ENCODE assay signal across 8 mouse cellular contexts in genomic region chr11:87737175-87737740, GRCm38 (mm10). TPM values are rescaled to one million over a fixed set of nuclear protein-coding genes. Genes with fewer than 3 reads are reported as not detected.
DNase-seq lines count a peak whose midpoint lies in the region; ATAC-seq and TF ChIP-seq lines count a peak whose summit lies in the region.

TSS of gene Supt4a (plus strand) at chr11:87737552.

- DNase-seq in CD4-positive helper T cell, adult 2 months (ENCODE audit: low read depth, low spot score): peak; percentile 99
- DNase-seq in brain, embryonic 14.5 days (ENCODE audit: low read depth): peak; percentile 99
- peak; percentile 96 to 97 for DNase-seq in natural killer cell, adult 2 months (ENCODE audit: low spot score in 2 of 2)

- H3K4me1 ChIP-seq in erythroblast, embryonic 14.5 days (ENCODE audit: control insufficient read depth): peaks cover 72% of the 10 kb centered on the region
- H3K4me1 ChIP-seq in heart, embryonic 11.5 days (ENCODE audit: control insufficient read depth, insufficient read depth, low read length): peaks cover 11% of the 10 kb centered on the region; the same call in 1 of the 2 replicates
- peaks cover 12% of the 10 kb centered on the region; the same call in 1 of the 2 replicates for H3K4me1 ChIP-seq in kidney, embryonic 16.5 days (ENCODE audit: insufficient read depth, low read length)
- peaks cover 62% of the 10 kb centered on the region for H3K4me1 ChIP-seq in liver, embryonic 12.5 days
- H3K4me1 ChIP-seq in stomach, embryonic 15.5 days: peaks cover 8% of the 10 kb centered on the region; the same call in 1 of the 2 replicates

- peak; percentile 88 for ATAC-seq in heart, embryonic 11.5 days (replicated peaks; ENCODE audit: insufficient number of reproducible peaks, low FRiP score, low TSS enrichment)
- peak; percentile 94 for ATAC-seq in kidney, embryonic 16.5 days (ENCODE audit: low FRiP score, low TSS enrichment)
- peak; percentile 88 for ATAC-seq in liver, embryonic 12.5 days
- ATAC-seq in stomach, embryonic 15.5 days (ENCODE audit: insufficient read depth, low FRiP score, low read depth): peak; percentile 88

- H3K4me2 ChIP-seq in heart, embryonic 11.5 days: peak within 1 kb of the TSS; percentile 77
- peak within 1 kb of the TSS; percentile 74 for H3K4me2 ChIP-seq in kidney, embryonic 16.5 days (replicated peaks; ENCODE audit: low read depth, low read length)
- peak within 1 kb of the TSS; percentile 89 for H3K4me2 ChIP-seq in liver, embryonic 12.5 days
- peak within 1 kb of the TSS; percentile 82 for H3K4me2 ChIP-seq in stomach, embryonic 15.5 days

- no peaks in the 10 kb centered on the region for H3K9me3 ChIP-seq in erythroblast, embryonic 14.5 days (ENCODE audit: control insufficient read depth, low read length)
- H3K9me3 ChIP-seq in heart, embryonic 11.5 days (replicated peaks; ENCODE audit: control insufficient read depth, low read length): no peaks in the 10 kb centered on the region
- H3K9me3 ChIP-seq in kidney, embryonic 16.5 days (ENCODE audit: low read length): no peaks in the 10 kb centered on the region
- no peaks in the 10 kb centered on the region for H3K9me3 ChIP-seq in liver, embryonic 12.5 days (replicated peaks)
- H3K9me3 ChIP-seq in stomach, embryonic 15.5 days: no peaks in the 10 kb centered on the region

- H3K4me3 ChIP-seq in erythroblast, embryonic 14.5 days (replicated peaks): peak within 1 kb of the TSS; percentile 70
- peak within 1 kb of the TSS; percentile 83 for H3K4me3 ChIP-seq in heart, embryonic 11.5 days (ENCODE audit: low read depth, low read length)
- H3K4me3 ChIP-seq in kidney, embryonic 16.5 days (ENCODE audit: low read length): peak within 1 kb of the TSS; percentile 68
- H3K4me3 ChIP-seq in liver, embryonic 12.5 days: peak within 1 kb of the TSS; percentile 89
- H3K4me3 ChIP-seq in stomach, embryonic 15.5 days (replicated peaks): peak within 1 kb of the TSS; percentile 81

- TF ChIP-seq CTCF in brain, embryonic 14.5 days (IDR thresholded peaks at IDR 0.05; ENCODE audit: borderline replicate concordance, extremely low read depth, insufficient read depth, insufficient read length): no peak

- peaks cover 77% of the 10 kb centered on the region for H3K36me3 ChIP-seq in erythroblast, embryonic 14.5 days (ENCODE audit: control insufficient read depth)
- 0 out of 2 replicates have a peak, but pooled peaks cover 2% of the 10 kb centered on the region for H3K36me3 ChIP-seq in heart, embryonic 11.5 days (ENCODE audit: control insufficient read depth, insufficient read depth, low read length)
- peaks cover 24% of the 10 kb centered on the region for H3K36me3 ChIP-seq in kidney, embryonic 16.5 days (ENCODE audit: insufficient read depth, low read length)
- H3K36me3 ChIP-seq in liver, embryonic 12.5 days: peaks cover 47% of the 10 kb centered on the region
- peaks cover 6% of the 10 kb centered on the region; the same call in 1 of the 2 replicates for H3K36me3 ChIP-seq in stomach, embryonic 15.5 days

- peak within 1 kb of the TSS; percentile 82 for H3K27ac ChIP-seq in heart, embryonic 11.5 days (ENCODE audit: low read depth, low read length)
- H3K27ac ChIP-seq in kidney, embryonic 16.5 days (ENCODE audit: low read length): peak within 1 kb of the TSS; percentile 80
- peak within 1 kb of the TSS; percentile 97 for H3K27ac ChIP-seq in liver, embryonic 12.5 days
- H3K27ac ChIP-seq in stomach, embryonic 15.5 days: peak within 1 kb of the TSS; percentile 90

- peak within 1 kb of the TSS; percentile 84 for H3K9ac ChIP-seq in heart, embryonic 11.5 days (ENCODE audit: low read depth, low read length)
- H3K9ac ChIP-seq in kidney, embryonic 16.5 days (replicated peaks; ENCODE audit: low read length): peak within 1 kb of the TSS; percentile 86
- H3K9ac ChIP-seq in liver, embryonic 12.5 days: peak within 1 kb of the TSS; percentile 89
- H3K9ac ChIP-seq in stomach, embryonic 15.5 days: peak within 1 kb of the TSS; percentile 86

- peak; percentile 90 for TF ChIP-seq POLR2A in brain, embryonic 14.5 days (IDR thresholded peaks at IDR 0.05; ENCODE audit: borderline replicate concordance, extremely low read depth, insufficient read depth, insufficient read length, poor library complexity, severe bottlenecking)

- under 1% methylated on average over 56 of the region's 57 CpGs for WGBS in heart, embryonic 11.5 days (ENCODE audit: insufficient replicate concordance)
- under 1% methylated on average over 57 of the region's 57 CpGs for WGBS in kidney, embryonic 16.5 days
- WGBS in liver, embryonic 12.5 days (ENCODE audit: insufficient replicate concordance): under 1% methylated on average over 57 of the region's 57 CpGs
- WGBS in stomach, embryonic 15.5 days: under 1% methylated on average over 55 of the region's 57 CpGs

- no peaks in the 10 kb centered on the region for H3K27me3 ChIP-seq in erythroblast, embryonic 14.5 days (ENCODE audit: control insufficient read depth)
- no peaks in the 10 kb centered on the region for H3K27me3 ChIP-seq in heart, embryonic 11.5 days (ENCODE audit: control insufficient read depth, insufficient read depth, low read length)
- no peaks in the 10 kb centered on the region for H3K27me3 ChIP-seq in kidney, embryonic 16.5 days (ENCODE audit: insufficient read depth, low read length)
- H3K27me3 ChIP-seq in liver, embryonic 12.5 days (replicated peaks): no peaks in the 10 kb centered on the region
- no peaks in the 10 kb centered on the region for H3K27me3 ChIP-seq in stomach, embryonic 15.5 days (replicated peaks)

RNA-seq across cellular contexts. Expression of gene Supt4a, which starts in this region (rescaled TPM):
- polyA plus RNA-seq in brain, embryonic 14.5 days (2012; rRNA removed): 118 and 147 TPM in 2 replicates
- 4.3 and 5.5 TPM in 2 replicates for polyA plus RNA-seq in erythroblast, embryonic 14.5 days (2012)
- polyA plus RNA-seq in heart, embryonic 11.5 days (2014; fragmentation: Nextera tagmentation; extraction: Ambion mirVana): 114 and 120 TPM in 2 replicates
- 156 and 161 TPM in 2 replicates for polyA plus RNA-seq in kidney, embryonic 16.5 days (2015; fragmentation: Nextera tagmentation; extraction: Ambion mirVana)
- 207 and 209 TPM in 2 replicates for polyA plus RNA-seq in liver, embryonic 12.5 days (2016; fragmentation: Nextera tagmentation; extraction: Ambion mirVana)
- 118 and 127 TPM in 2 replicates for polyA plus RNA-seq in stomach, embryonic 15.5 days (2015; fragmentation: Nextera tagmentation; extraction: Ambion mirVana)

Comparison
In these comparisons a context has a peak if more than half of its experiments do, and no peak if none do; other contexts are left out.
1. Peak in every context shown above with its lines: DNase-seq, ATAC-seq, H3K4me3 ChIP-seq and H3K27ac ChIP-seq.
2. RNA of gene Supt4a (polyA plus RNA-seq): 207 to 209 TPM in liver, embryonic 12.5 days, 156 to 161 TPM in kidney, embryonic 16.5 days, 118 to 127 TPM in stomach, embryonic 15.5 days, 114 to 120 TPM in heart, embryonic 11.5 days and 118 to 147 TPM in brain, embryonic 14.5 days; 4.3 to 5.5 TPM in erythroblast, embryonic 14.5 days; every median in the first group is over 10 times any median in the second.